Mouse (Mus musculus): Measurements from ENCODE around the gene Ap2a1.
A peak's percentile ranks its signal among the peaks of the same experiment; 100 is the strongest.

Gene Ap2a1

DNA sequence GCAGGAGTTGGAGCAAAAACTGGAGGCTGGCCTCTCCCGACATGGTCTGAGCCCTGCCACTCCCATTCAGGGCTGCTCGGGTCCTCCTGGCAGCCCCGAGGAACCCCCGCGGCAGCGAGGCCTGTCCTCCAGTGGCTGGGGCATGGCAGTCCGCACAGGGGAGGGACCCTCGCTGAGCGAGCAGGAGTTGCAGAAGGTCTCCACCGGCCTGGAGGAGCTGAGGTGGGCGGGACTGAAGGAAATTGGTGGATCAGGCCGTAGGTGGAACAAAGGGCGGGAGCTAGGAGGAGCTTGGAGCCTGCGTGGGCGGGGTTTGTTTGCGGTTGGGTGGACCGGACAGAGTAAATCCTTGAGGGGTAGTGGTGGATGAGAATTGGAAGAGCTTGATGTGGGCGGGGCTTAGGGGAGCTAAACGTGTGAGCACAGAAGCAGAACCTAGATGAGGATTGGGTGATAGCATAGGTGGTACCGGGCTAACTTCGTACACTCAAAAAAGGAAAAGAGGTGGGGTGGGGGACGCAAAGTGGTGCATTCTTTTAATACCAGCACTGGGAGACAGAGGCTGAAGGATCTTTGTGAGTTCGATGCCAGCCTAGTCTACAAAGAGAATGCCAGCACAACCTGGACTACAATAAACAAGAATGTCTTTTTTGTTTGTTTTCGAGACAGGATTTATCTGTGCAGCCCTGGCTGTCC, 23.5 kb upstream of the Ap2a1 start:
- DNase-seq = peak; percentile 88

DNA sequence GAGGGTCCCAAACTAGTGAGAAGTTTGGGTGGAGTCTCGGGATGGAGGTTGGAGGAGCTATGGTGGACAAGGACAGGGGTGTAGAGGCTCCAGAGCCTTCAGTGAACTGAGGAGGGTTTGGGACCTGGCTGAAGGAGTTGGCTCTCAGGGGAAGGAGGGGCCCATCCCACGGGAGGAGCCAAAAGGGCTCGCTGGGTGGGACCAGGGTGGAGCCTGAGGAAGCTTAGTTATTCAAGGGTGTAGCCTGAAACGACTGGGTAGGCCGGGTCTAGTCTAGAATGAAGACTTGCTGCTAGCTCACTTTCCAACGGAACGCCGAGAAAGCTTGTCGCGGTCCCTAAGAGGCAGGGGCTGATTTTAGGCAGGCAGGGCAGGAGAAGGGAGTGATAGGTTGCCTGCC, 22.7 kb upstream of the Ap2a1 start:
- DNase-seq = no peak

DNA sequence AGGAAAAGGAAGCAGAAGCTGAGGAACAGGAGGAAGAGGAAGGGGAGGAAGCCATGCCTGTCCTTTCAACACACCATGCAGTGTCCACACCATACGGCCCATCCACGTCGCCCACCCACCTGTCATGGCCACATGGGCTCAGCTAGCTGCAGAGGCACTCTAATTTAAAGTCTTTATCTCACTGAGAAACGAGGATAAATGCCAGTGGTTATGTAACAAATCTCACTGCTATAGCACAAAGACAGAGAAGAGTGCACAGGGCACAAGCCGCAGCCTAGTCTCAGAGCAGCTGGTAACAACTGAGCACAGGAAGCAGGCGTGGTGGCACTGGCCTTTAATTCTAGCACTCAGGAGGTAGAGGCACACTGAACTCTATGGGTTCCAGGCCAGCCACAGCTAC, 20.6 kb upstream of the Ap2a1 start:
- DNase-seq = no peak

DNA sequence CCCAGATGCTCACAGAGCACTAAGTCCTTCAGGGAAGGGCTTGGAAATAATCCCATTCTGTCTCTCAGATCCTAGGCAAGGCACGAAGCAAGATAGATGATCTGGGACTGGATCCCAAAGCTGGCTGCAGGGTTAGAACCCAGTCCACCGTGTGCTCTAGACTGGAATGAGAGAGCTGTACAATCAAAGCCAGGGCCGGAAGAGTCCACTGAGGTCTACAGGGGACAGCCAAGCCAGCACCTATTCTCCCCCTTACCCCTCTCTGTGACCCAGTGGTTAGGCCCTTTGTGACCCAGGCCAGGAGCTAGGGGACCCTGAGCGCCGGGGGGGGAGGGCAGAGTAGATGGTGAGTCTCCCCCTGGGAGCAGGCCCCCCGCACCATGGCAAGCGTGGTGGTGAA, 13.6 kb upstream of the Ap2a1 start, which contains the start of gene Tsks:
TSS of gene Tsks (plus strand) at position 301 of the 400 bp plus-strand sequence.
- no peak for DNase-seq

DNA sequence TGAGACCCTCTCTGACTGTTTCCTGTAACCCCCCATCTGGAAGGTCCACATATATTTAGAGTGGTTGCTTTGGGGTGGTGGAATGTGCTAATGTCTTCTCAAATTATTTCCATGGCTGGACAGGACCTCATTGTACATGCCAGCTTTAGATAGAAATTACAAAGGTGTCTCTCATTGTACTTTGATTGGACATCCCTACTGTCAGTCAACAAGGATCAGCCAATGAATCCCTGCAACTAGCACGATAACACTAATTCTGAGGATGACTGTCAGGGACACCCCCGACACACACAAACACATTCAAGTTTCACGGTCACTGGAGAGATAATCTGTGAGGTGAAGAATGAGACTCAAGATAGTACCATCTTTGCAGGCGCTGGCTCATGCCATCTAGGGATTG, 9.4 kb upstream of the Ap2a1 start:
- no peak for DNase-seq

DNA sequence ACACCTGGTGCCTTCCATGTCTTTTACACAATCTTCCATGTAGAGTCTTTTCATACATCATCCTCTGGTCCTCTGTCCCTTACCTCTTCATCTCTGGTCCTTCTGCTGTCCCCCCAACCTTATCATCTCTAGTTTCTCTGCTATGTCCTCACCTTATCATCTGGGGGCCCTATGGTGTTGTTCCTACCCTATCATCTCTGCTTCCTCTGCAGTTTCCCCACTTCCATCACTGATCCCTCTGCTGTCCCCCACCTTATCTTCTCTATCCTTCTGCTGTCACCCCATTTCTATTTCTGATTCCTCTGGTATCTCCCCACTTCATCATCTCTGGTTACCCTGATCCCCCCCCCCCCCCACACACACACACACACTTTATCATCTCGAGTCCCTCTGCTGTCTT, 726 bp downstream of the Ap2a1 start:
- DNase-seq = peak; percentile 36

DNA sequence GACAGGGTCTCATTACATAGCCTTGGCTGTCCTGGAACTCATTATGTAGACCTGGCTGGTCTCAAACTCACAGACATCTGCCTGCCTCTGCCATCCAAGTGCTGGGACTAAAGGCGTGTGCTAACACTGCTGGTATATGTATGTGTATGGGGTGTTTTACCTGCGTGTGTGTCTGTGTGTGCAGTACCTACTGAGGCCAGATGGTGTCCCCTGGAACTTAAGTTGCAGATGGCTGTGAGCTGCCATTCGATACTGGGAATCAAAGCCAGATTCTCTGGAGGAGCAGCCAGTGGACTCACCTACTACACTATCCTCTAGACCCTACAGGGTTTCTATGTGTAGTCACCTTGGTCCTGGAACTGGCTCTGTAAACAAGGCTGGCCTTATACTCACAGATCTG, 3.8 kb downstream of the Ap2a1 start:
- DNase-seq = peak; percentile 45

DNA sequence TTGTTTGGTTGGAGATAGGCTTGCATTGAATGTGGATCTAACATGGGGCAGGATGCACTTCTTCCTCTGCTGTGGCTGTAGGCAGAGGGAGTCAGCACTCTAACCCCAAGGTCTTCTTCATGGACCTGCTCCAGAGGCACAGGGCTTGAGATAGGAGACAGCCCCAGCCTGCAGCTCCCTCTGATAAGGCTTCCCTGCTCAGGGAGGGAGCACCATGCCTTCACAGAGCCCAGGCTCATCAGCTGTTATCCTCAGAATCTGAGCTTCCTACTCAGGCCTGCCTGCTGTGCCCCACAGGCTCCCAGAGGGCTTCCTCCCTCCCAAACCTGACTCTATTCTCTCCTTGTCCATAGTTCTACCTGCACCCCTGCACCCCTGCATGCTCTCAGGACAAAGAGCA, 6.8 kb downstream of the Ap2a1 start:
- DNase-seq = no peak

DNA sequence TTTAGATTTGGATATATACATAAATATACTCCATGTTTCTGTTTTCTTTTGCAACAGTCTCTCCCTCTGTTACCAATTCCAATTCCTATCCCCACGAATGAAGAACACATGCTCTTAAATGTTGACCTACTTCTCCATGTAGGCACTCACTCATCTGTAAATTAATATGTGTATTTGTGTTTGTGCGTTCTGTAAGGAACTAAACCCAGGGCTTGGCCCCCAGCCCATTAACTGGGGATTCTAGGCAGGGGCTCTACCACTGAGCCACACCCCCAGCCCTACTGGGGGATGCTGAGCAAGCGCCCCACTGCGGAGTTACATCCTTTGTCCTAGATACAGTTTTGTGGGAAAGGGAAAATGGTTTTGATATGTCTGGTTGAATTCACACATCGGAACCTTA, 10.2 kb downstream of the Ap2a1 start:
- no peak for DNase-seq

DNA sequence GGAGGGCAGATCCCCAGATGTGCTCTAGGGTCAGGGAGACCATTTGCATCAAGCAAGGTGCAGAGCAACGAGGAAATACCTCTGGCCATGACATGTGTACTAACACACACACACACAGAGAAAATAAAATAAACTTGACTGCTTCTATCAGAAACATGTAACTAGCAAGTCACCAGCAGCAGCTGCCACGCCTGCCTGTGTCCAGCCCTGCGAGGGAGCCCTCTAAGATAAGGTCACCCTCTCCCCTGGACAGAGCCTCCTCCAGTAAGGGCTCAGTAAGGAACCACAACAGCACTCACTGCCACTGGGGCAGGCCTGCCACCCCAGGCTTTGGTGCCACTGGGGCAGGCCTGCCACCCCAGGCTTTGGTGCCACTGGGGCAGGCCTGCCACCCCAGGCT, 11.1 kb downstream of the Ap2a1 start:
- no peak for DNase-seq

DNA sequence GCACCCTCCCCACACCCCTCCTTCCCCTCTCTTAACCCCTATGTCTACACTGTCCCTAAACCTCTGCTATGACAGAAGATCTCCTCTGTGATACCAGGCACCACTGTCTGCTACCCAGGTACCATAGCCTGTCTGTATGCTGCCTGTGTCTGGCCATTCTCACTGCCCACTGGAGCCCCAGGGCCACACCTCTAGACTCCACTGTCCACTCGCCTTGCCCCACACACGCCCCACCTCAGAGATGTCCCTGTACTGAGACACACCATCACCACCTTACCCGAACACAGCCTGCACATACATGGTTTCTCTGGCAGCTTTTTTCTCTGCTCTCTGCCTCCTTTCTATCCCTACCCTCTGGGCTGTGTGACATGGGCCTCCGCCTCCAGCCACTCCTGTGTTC, 12.4 kb downstream of the Ap2a1 start:
- no peak for DNase-seq

DNA sequence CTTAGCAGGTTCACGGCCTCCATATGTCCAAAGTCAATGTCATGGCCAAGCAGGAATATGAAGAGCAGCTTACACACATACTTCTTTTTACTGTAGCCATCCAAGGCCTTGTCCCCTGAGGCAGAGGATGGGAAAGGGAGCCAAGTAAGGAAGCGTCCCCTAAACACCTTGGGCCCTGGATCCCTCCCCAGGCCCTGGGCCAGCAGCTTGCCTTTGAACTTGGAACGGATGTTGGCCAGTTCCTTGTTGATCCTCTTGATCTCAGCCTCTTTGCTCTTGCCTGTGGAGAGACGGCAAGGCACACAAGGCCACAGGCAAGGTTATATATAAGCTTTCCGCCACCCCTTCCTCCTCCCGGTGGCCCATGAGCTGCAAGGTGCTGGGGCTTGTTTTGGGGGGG, 13.1 kb downstream of the Ap2a1 start:
- no peak for DNase-seq

DNA sequence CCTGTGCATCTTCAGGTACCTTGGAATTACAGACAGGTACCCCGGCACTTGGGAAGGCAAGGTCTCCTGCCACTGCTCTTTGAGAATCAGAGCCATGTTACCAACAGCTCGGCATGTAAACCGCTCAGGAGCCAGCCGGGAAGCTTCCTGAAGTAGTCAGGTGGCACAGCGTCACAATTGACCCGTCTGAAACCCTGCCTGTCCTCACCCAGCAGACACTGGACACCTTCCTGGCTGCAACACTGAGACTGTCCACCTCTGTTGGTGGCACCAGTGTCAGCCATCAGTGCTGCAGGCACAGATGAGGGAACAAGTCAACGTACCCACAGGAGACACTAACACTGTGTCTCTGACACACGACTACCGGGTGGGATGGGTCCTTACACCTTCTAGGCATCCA, 14.0 kb downstream of the Ap2a1 start:
- no peak for DNase-seq

DNA sequence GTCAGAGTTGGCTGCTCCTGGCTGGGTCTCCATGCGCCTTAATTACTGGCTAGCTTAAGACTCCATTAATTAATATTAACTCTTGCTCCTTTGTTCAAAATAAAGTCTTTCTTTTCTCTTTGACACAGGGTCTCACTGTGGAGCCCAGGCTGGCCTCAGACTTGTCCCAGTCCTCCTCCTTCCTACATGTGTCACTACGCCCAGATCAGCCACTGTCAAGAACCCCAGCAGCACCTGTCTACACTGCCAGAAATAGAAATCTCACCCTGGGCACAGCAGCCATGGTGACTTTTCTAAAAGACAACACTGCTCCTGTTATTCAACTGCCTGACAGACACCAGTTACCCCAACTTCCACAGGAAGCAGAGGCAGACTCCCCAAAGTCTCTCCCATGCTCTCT, 14.9 kb downstream of the Ap2a1 start:
- DNase-seq = no peak

DNA sequence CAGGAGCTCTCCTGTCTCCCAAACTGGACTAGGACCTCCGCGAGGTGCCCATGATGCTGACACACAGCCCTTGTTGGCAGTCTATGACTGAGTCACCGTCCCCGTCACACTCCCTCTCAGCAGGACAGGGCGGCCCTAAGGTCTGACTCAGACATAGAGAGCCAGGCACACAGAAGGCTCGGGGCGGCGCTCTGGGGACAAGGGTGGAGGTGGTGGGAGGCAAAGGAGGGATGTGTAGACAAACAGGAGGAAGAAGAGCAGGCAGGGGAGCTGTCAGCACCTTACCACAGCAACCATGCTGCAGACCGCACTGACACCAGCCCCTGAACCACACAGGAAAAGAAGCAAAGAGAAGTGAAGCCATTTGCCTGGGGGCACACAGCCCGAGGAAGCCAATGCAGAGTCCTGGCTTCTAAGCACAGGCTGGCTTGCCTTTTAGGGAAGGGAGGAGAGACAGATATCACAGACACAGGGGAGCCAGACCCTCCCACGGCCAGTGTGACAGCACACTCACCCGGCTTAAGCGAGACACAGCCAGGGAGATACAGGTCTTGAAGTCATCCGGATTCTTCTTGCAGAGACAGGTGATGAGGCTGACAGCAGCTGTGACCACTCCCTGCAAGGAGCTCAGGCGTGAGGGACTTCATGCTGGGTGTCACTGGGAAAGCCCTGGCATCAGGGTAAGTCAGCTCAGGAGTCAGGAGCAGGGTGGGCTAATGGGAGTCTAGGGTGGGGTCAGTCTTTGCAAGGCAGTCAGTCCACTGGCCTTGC, 20.4 kb downstream of the Ap2a1 start:
- peak; percentile 33 for DNase-seq

DNA sequence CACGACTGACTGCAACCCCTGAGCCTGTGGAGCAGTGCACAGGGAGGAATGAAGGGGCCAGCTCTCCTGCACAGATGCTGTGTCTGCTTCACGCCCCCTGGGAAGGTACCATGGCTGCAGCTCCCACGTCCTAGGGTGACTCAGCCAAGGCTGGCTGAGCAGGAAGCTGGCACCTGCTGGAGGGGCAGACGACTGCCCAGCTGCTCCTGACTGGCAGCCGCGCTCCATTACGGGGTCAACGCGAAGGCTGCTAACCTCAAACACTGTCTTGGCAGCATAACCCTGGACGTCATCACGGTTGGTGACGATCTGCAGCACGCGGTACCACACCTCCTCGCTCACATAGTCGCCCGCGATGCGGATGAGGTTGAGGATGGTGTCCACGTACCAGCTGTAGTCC, 23.9 kb downstream of the Ap2a1 start:
- no peak for DNase-seq

DNA sequence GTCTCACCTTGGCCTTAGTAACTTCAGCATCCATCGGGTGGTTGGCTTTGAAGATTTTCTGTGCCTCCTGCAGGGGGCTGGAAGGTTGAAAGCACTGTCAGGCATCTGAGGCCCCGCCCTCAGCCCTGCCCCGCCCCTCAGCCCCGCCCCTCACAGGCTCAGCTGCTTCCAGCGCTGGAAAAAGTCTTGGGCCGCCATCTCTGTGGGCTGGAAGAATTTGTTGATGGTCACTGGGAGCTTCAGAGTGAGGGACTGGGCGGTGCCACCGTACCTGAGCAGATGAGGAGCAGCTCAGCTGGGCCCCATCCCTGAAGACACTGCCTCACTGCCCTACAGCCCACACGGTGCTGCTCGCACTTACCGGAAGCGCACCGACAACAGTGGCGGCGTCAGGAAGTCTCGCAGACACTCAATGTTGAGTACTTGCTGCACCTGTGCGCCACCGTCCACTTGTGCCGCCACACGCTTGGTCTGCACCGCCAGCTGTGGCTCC, 28.0 kb downstream of the Ap2a1 start:
- peak; percentile 38 for DNase-seq

DNA sequence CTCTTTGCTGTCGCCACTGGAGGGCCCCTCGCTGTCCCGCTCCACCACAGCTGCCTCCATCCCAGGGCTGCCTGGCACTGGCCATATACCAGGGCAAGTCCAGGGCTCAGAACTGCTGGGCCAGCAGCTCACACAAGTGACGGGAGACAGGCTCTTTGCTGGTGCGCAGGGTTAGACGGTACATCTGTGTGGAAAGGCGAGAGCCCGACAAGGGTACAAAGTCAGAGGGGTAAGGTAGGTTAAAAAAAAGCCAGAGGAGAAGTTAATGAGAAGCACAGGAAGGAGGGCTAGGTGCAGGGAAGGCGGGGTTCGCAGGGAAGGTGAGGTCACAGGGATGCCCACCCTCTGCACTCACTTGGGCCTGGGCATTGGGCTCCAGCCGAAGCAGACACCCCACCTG, 28.7 kb downstream of the Ap2a1 start:
- DNase-seq = peak; percentile 34

DNA sequence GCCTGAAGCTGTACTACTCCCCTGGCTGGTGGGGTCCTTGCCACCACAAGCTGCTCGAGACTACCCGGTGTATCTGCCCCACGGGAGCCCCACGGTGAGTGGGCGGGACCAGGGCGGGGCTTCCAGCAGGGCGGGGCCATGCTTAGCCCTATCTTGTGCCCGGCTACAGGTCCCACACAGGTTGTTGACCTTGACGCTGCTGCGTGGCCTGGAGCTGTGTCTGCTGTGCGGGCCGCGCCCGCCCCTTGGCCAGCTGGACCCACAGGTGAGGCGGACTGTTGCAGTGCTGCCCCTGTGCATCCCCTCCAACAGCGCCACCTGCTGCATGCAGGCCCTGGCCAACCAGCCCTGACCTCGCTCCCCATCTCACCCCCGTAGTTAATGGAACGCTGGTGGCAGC, 30.7 kb downstream of the Ap2a1 start:
- peak; percentile 77 for DNase-seq

DNA sequence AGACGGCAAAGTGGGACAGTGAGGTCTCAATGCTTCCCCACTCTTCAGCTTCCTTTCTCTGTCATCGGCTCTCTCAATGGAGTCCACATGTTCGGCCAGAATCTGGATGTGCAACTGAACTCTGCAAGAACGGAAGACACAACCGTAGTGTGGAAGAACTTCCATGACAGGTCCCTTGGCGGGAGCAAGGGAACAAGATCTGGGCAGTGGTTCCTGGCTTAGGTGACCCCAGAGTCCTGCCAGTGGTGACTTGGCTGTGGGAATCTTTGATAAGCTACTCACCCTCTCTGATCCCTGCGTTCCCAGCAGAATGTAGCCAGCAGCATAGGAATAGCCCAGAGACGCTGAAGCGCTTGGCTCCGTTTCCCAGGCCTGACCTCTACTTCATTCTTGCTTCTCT, 32.8 kb downstream of the Ap2a1 start:
- DNase-seq = peak; percentile 59

DNA sequence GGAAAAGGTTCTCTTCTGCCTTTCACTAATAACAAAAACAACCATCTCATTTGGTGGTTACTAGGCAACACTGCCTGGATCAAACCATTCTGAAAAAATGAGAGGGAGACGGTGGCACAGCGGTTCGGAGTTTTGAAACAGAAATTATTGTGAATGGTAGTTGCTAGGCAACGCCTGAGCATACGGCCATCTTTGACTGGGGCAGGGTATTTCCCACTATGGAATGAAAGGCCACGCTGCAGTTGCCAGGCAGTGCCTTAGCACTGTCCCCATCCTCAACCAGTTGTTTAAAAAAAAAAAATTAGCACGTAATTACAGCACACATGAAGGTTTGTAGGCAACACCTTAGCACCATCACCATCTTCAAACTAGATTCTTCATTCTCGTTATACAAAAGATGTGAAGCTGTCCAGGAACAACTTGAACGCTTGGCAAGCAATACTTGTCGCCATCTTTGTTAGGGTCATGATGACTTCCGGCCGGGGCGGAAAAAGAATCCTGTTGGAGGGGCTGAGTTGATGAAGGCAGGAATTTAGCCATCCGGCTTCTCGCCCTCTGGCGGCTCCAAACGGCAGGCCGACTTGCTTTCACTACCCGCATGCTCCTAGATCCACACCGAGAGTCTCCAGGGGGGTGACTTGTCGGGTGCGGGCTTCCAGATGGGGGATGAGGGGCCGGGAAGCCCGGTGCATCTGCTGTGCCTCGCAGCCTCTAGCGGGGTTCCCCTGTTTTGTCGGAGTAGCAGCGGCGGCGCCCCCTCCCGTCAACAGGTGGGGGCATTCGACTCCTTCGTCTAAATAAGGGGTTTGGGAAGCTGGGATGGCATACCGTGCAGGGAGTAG, 33.5 kb downstream of the Ap2a1 start, which contains the start of gene Fuz:
TSS of gene Fuz (plus strand) at position 487 of the 842 bp plus-strand sequence.
- DNase-seq = peak; percentile 95

DNA sequence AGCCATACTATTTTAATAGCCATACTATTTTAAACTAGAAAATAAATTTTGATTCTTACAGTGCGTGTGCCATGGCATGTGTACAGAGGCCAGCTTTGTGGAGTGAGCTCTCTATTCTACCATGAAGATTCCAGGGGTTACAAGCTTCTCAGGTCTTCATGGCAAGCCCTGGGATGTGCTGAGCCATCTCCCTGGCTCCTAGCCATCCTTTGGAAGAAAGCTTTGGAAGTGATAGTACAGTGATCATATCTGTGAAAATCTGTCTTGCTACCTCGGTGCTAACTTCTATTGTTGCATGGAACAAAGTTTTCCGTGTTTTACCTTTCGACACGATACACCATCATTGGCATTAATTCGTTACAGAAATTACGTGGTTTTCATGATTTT, 34.1 kb downstream of the Ap2a1 start:
- DNase-seq = no peak

DNA sequence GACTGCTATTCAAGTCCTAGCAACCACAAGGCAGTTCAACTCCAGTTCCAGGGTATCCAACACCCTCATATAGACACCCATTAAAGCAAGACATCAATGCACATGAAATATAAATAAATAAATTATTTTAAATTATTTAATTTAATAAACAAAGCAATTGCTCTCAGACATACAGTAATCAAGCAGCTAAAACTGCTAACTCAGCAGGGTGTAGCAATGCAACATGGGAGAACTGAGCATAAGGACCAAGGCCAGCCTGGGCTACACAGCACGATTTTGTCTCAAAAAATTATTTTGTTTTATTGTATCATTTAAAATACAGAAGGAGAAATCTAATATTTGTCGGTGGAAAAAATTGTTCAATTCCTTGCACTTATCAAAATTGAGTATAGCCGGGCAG, 35.1 kb downstream of the Ap2a1 start:
- DNase-seq = no peak

DNA sequence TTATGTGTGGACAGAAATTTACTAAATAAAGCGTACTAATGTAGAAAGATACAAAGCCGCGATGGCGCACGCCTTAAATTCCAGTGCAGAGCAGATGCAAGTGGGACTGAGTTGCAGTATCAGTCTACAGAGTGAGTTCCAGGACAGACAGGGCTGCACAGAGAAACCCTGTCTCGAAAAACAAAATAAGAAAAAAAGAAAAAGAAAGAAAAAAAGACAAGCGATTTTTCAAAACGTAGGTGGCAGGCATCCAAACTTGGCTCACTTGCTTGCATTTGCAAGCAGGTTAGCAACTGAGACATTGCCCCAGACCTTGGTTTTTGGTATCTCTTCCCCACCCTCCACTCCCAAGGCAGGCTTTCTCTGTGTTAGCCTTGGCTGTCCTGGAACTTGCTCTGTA, 36.1 kb downstream of the Ap2a1 start:
- no peak for DNase-seq
